Mouse (Mus musculus): Measurements from ENCODE around the gene Cd8b1.

The Cd8b1 gene

GRCm38 (mm10) chr6:71333578-71334273 lies 11.1 kb downstream of the Cd8b1 start:
- ChIA-PET CTCF (no interaction called here), POLR2A (interaction anchor here in 1 of 4 experiments (0.6 kb wide), 1 partner anchor 404 kb away, joined by 3 read pairs; no protein-coding TSS in a partner anchor)

- POLR2A ChIA-PET, result no interaction called here
These were observed 15.1 kb downstream of the Cd8b1 start for GRCm38 (mm10) chr6:71337666-71338065.

GRCm38 (mm10) chr6:71338941-71339340 lies 16.4 kb downstream of the Cd8b1 start:
- ChIA-PET POLR2A (no interaction called here), CTCF (interaction anchor here in 1 of 4 experiments (0.9 kb wide), 1 partner anchor 102 kb away, joined by 3 read pairs; the partner anchor contains the start of gene Rmnd5a)

More at GRCm38 (mm10) chr6:71337666-71338065, 15.1 kb downstream of the Cd8b1 start:
- CTCF ChIA-PET, result interaction anchor here in 1 of 4 experiments (0.5 kb wide), 1 partner anchor 14 kb away, joined by 7 read pairs; no protein-coding TSS in a partner anchor

GRCm38 (mm10) chr6:71339351-71339750 lies 16.8 kb downstream of the Cd8b1 start:
- POLR2A ChIA-PET, result no interaction called here
- CTCF ChIA-PET, result interaction anchor here in 1 of 4 experiments (0.9 kb wide), 1 partner anchor 101 kb away, joined by 3 read pairs; the partner anchor contains the start of gene Rmnd5a

GRCm38 (mm10) chr6:71341179-71341578 lies 18.6 kb downstream of the Cd8b1 start:
- POLR2A ChIA-PET, result no interaction called here
- CTCF ChIA-PET, result no interaction called here

- CTCF ChIA-PET, result interaction anchor here in 2 of 4 experiments (0.8 to 1.0 kb wide), 2 partner anchors 49 kb away, joined by 3 to 14 read pairs; no protein-coding TSS in a partner anchor
- POLR2A ChIA-PET, result interaction anchor here in 2 of 4 experiments (0.6 to 0.7 kb wide), 2 partner anchors 44 to 1084 kb away, joined by 3 read pairs; no protein-coding TSS in a partner anchor
These were observed 25.4 kb downstream of the Cd8b1 start for GRCm38 (mm10) chr6:71348006-71348405.

- ChIA-PET POLR2A (no interaction called here), CTCF (no interaction called here)
These were observed 28.6 kb downstream of the Cd8b1 start for GRCm38 (mm10) chr6:71351201-71351600.

GRCm38 (mm10) chr6:71352201-71352600 lies 29.6 kb downstream of the Cd8b1 start:
- CTCF ChIA-PET, result interaction anchor here in 1 of 4 experiments (0.6 kb wide), 1 partner anchor 176 kb away, joined by 5 read pairs; no protein-coding TSS in a partner anchor
- POLR2A ChIA-PET, result interaction anchor here in 2 of 4 experiments (0.7 to 0.8 kb wide), 2 partner anchors 135 to 479 kb away, joined by 3 to 5 read pairs; partner anchors contain the start of gene Immt (in 1 of the 2)

- ChIA-PET CTCF (interaction anchor here in 2 of 4 experiments (0.6 to 1.3 kb wide), 3 partner anchors 82 to 177 kb away, joined by 3 to 5 read pairs (median 3); no protein-coding TSS in a partner anchor), POLR2A (interaction anchor here in 1 of 4 experiments (0.8 kb wide), 1 partner anchor 478 kb away, joined by 3 read pairs; the partner anchor contains the start of gene Immt)
These were observed 30.4 kb downstream of the Cd8b1 start for GRCm38 (mm10) chr6:71352866-71353427.

- ChIA-PET POLR2A (no interaction called here), CTCF (interaction anchor here in 2 of 4 experiments (0.9 to 1.3 kb wide), 2 partner anchors 15 to 83 kb away, joined by 3 to 4 read pairs; no protein-coding TSS in a partner anchor)
These were observed 31.1 kb downstream of the Cd8b1 start for GRCm38 (mm10) chr6:71353722-71354121.

GRCm38 (mm10) chr6:71357493-71357892 lies 34.9 kb downstream of the Cd8b1 start:
- CTCF ChIA-PET, result no interaction called here
- POLR2A ChIA-PET, result interaction anchor here in 1 of 4 experiments (0.6 kb wide), 1 partner anchor 493 kb away, joined by 3 read pairs; no protein-coding TSS in a partner anchor

GRCm38 (mm10) chr6:71360221-71360620 lies 37.6 kb downstream of the Cd8b1 start:
- ChIA-PET POLR2A (no interaction called here), CTCF (no interaction called here)

GRCm38 (mm10) chr6:71360751-71361150 lies 38.2 kb downstream of the Cd8b1 start:
- CTCF ChIA-PET, result no interaction called here
- POLR2A ChIA-PET, result no interaction called here

- POLR2A ChIA-PET, result no interaction called here
- CTCF ChIA-PET, result no interaction called here
These were observed 38.6 kb downstream of the Cd8b1 start for GRCm38 (mm10) chr6:71361156-71361670.

- POLR2A ChIA-PET, result no interaction called here
- CTCF ChIA-PET, result no interaction called here
These were observed 41.4 kb downstream of the Cd8b1 start for GRCm38 (mm10) chr6:71363995-71364394.

- ChIA-PET CTCF (interaction anchor here in 1 of 4 experiments (0.8 kb wide), 1 partner anchor 16 kb away, joined by 4 read pairs; no protein-coding TSS in a partner anchor), POLR2A (no interaction called here)
These were observed 46.8 kb downstream of the Cd8b1 start for GRCm38 (mm10) chr6:71369416-71369815.

GRCm38 (mm10) chr6:71371085-71371605 lies 48.6 kb downstream of the Cd8b1 start:
- POLR2A ChIA-PET, result no interaction called here
- CTCF ChIA-PET, result no interaction called here

- POLR2A ChIA-PET, result interaction anchor here in 1 of 4 experiments (0.9 kb wide), 1 partner anchor 10 kb away, joined by 3 read pairs; no protein-coding TSS in a partner anchor
- CTCF ChIA-PET, result no interaction called here
These were observed 49.6 kb downstream of the Cd8b1 start for GRCm38 (mm10) chr6:71372041-71372720.

- CTCF ChIA-PET, result interaction anchor here in 1 of 4 experiments (0.6 to 1.0 kb wide), 3 partner anchors 67 to 232 kb away, joined by 3 to 4 read pairs (median 3); partner anchors contain the start of gene Rmnd5a
- POLR2A ChIA-PET, result interaction anchor here in 1 of 4 experiments (0.9 to 2.0 kb wide), 3 partner anchors 9 to 259 kb away, joined by 3 to 7 read pairs (median 3); partner anchors contain the start of gene Kdm3a
These were observed 50.7 kb downstream of the Cd8b1 start, which contains the start of gene Cd8a for GRCm38 (mm10) chr6:71373249-71373775. Gene Cd8a (plus strand): TSS chr6:71373427.
